Mouse (Mus musculus) adrenal gland, postnatal 25 days (tissue): Measurements from ENCODE around the gene Card10. TPM values are rescaled to one million over a fixed set of nuclear protein-coding genes. Genes with fewer than 3 reads are reported as not detected.
A peak's percentile ranks its signal among the peaks of the same experiment; 100 is the strongest.

Experiments
- DNase-seq: peaks from one replicate; pipeline ENCODE4 v3.0.0; 2021; ENCODE audit warnings: mixed read lengths
- total RNA-seq: library from RNA; stranded (reverse); gene quantifications from 2 replicates; pipeline ENCODE4 v1.2.3, GENCODE M21; 2021

Gene Card10
- total RNA-seq, 1 experiment from 2014 or later: 7.0 TPM

DNA sequence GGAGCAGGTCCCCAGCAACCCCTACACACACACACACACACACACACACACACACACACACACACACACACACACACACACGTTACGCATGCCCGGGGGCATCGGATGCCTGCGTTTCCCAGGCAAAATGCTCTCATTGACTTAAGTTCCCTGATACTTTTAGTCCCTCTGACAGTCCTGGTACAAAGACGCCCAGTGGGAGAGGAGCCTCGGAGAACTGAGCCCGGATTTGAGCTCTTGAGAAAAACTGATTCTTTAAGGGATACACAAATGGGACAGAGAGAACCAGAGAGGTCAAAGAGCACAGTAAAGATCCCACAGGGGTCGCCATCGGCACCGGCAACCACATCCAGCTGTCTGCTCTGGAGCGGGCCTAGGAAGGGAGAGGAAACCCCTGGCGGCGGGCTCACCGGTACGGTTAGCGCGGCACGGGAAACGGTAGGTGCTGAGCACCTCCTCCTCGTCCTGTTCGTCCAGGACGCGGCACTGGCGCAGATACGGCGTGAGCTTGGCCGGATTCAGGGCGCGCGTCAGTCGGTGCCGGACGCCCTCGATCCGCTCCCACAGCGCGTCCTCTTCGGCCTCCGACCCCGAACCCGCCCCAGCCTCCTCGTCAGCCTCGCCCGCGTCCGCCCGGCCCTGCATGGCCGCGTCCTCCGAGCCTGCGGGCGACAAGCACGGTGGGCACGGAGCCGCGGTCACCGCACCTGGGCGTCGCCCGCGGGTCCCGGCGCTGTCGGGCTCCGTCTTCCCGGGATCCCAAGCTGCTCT, 686 bp downstream of the Card10 start:
- peak; percentile 33 for DNase-seq

DNA sequence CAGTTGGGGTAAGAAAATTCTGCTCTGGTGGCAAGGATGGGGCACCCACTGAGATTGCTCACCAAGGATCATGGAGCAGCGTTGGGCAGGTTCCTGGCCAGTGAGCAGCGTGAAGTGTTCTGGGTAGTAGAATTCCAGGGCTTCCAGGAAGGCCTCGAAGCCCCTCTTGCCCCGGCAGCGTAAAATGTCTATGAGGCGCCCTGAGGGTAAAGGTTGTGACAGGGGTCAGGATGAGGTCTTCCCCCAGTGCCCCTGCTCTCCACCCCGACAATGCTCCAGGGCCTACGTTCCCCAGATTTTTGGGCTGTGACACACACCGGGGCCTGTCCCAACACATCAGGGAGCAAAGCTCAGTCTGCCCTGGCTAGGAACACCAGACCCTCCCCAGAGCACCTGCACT, 1.3 kb downstream of the Card10 start:
- DNase-seq: no peak

DNA sequence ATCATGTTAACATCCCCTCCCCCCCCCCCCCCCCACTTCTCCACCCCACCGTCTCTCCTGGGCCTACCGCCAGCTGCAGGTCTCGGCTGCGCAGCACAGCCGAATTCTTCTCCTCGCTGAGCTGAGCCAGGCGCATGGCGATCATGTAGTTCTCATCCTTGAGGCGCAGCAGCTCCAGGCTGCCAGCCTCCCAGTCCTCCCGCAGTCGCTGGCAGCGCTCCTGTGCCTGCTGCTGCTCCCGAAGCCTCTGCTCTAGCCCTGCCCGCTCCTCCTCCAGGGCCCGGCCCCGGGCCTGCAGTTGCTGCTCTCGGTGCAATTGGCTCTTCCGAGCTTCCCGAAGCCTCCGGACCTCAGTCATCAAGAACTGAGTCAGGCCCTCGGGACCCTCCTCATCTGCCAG, 3.8 kb downstream of the Card10 start:
- DNase-seq: no peak

DNA sequence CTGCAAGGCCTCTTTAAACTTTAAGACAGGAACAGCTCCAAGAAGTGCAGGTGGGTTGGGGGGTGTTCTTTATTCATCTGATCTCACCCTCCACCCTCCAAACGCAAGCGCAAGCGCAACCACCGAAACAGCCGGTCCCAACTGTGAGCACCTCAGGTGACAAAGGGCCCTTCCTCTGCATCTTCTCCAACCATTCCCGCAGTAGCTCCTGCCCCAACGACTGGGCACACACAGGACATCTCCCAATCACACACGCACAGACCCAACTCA, 5.8 kb downstream of the Card10 start:
- no peak for DNase-seq

DNA sequence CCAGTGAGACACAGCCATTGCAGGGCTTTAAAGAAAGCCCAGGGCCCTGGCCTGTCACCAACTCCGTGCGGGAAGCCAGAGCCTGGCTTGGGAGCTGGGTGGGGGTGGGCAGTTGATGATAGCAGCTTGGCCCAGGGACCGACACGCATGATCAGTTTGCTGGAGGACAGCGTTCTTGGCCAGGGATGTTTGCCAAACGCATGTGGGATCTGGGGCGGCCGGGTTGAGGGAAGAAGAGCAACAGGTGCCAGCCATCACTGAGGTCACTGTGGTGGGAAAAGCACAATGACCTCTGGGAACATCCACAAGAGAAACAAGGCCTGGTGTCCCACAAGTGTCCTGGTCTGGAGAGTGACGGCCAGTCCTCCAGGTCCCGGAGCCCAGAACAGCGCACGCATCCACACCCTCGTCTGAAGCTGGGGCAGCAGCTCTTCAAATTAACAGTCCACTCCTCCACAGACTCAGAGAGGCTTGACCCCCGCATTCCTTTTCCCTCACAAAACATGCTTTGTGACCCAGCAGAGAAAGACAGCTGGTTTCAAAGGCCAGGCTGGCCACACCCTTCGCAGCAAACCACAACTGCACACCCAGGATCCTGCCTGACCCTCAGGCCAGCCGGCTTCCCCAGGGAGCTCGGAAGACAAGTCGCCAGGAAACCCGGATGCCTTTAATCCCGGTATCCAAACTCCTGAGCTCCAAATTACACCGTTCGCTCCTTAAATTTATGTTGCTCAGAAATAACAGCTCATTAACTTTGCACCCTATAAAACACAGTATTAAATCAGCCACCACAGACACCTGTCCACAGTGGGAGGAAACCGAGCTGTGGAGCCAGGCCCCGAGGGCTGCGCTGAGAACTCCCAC, 6.4 kb downstream of the Card10 start:
- no peak for DNase-seq

DNA sequence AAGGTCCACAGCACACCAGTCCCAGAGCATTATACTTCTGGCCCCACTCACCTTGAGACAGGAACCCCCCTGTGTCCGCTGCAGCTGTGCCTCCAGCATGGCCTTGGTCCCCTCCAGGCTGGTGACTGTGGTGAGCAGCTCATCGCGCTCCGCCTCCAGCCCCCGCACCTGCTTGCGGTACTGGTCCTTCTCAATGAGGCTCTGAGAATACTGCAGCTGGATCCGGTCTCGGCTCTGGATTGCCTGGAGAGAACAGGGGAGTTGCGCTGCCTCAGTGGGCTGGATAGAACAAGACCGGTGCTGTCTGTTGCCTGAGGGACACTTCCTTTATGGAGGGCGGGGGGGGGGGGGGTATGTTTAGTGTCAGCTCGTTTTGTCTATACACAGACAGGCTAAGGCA, 11.9 kb downstream of the Card10 start:
- no peak for DNase-seq

DNA sequence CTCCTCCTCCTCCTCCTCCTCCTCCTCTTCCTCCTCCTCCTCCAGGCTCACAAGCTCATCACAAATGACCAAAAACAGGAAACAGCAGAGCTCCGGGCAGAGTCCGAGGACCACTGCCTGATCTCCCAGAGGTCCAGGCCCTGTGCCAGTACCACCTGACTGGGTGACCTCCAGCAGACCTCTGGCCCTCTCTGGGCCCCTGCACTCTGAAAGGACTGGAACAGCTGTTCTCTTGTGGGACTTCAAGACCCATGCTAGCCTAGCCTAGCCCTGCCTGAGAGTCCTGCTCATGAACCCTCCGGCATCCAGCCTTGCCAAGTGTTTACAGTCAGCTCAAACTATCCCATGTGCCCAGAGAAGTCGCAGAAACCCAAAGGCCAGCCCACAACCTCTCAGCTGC, 12.4 kb downstream of the Card10 start:
- peak; percentile 53 for DNase-seq

DNA sequence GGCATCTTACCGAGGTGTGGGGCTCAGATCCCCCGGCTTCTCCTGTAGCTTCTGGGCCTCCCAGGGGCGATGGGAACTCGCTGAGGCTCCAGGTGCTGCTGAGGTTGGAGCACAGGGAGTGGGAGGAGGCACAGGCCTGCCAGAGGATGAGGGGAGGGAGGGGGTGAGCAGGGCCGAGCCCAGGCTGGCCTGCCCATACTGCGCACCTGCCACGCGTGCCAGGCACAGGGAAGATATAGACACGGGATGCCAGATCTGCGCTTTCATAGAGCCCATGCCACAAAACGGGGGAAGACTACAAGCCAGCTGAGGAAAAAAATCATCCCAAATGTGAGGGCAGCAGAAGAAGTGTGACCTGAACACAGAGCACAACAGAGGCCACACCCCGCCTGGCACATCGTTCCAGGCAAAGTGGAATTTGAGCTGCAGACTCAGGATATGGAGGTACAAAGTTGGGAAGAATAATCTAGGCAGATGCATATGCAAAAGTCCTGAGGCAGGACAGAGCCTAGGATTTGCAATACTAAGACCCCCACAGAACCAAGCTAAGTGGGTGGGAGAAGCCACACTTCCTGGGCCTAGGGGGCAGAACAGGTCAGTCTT, 13.0 kb downstream of the Card10 start:
- no peak for DNase-seq

DNA sequence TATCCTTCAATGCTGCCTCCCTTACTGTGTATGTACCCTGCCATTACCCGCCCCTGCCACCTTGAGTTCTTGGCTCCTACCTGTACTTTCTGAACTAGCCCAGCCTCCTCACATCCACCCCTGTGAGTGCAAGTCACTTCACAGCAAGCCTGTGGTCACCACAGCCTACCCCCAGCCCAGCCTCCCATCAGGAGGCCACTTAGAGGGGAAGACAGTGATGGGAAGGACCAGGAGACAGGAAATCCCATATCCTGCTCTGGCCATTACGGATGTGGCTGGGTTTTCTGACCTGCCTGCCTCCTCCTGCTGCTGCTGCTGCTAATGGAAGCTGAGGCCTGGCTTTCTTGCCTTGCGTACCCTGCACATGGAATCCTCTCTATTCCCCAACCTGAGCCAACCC, 14.8 kb downstream of the Card10 start:
- no peak for DNase-seq

DNA sequence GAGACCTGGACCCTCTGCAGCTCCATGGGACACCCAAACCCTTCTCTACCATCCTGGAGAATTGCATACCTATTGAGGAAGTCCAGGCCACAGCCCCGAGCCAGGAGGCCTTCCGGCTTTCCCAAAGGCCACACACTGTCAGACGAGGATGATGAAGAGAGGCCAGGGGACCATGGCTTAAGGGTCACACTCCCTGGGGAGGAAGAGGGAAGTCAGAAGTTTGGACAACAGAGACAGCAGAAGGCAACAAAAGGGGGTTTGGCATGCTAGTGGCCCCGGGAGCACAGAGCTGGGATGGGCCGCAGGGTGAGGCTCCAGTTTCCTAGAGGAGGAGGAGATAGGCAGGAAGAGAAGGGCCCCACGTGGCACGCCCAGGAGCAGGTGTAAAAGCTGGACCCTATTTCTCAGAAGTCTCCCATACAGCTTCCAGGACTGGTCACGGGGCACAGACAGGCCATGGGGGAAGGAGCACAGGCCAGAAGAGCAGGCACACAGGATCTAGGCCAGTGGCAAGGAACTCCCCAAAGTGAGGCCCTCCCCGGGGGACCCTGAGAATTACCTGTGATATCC, 15.5 kb downstream of the Card10 start:
- no peak for DNase-seq

DNA sequence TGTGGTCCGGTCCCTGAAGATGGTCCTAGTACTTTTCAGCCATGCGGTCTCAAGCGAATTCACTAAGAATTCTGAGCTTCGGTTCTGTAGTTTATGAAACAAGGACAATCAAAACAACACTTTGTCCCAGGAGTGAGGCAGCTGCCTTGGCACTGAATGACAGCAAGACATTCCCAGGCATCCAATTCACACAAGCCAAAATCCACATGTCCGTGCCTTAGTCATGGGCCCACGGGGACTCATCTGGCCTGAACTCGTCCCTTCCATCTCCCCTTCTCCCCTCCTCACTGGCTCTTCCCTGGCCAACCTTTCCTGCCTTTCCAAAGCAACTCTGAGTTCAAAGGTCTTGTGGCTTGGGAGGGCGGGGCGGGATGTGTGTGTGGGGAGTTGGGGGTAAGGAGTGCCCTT, 16.4 kb downstream of the Card10 start:
- DNase-seq: no peak

DNA sequence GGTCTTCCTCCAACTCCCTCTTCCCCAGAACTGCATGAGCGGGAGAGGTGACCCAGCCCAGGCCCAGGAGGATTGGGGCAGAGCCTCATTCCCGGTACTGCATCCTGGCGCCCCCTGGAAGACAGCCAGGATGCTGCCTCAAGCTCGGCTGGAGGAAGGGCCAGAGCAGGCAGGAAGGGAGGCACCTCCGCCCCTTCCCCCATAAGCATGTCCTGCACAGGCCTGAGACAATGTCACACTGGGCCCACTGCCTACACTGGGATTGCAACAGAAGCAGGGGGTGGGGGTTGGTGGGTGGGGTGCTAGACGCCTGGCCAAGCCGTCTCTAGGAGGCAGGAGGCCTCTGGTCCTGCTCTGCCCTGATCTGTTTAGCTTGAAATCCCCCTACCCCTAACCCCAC, 16.9 kb downstream of the Card10 start:
- DNase-seq: peak; percentile 54

DNA sequence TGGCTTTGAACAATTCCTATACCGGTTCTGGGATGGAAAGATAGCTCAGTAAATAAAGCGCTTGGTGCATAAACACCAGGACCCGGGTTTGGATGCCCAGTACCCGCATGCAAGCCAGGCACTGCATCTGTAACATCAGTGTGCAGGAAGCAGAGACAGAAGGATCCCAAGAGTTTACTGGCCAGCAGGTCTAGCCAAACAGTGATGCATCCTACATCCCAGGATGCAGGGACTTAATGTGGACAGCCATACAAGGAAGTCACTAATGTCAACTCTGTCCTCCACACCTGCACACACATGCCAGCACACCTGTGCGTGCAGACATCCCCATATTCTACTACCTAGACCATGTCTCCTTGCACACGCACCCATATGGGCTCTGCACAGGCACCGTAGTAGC, 17.6 kb downstream of the Card10 start:
- no peak for DNase-seq

DNA sequence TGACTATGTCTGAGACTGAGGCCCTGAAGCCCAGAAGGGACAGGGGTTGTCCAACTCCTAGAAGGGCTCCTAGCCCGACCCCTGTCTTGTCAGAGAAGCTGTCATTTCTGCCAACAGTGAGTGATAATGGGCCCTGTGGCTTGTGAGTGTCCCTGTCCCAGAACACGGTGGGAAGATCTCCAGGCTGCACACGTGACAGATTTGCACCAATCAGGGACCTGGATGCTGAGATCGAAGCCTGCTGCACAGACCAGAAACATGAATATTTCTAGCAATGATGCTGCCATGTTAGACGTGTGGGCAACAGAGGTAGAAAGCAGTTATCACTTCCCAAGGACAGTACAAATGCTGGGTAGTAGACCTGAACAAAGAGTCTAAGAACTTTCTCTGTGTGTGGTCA, 18.3 kb downstream of the Card10 start:
- DNase-seq: no peak

DNA sequence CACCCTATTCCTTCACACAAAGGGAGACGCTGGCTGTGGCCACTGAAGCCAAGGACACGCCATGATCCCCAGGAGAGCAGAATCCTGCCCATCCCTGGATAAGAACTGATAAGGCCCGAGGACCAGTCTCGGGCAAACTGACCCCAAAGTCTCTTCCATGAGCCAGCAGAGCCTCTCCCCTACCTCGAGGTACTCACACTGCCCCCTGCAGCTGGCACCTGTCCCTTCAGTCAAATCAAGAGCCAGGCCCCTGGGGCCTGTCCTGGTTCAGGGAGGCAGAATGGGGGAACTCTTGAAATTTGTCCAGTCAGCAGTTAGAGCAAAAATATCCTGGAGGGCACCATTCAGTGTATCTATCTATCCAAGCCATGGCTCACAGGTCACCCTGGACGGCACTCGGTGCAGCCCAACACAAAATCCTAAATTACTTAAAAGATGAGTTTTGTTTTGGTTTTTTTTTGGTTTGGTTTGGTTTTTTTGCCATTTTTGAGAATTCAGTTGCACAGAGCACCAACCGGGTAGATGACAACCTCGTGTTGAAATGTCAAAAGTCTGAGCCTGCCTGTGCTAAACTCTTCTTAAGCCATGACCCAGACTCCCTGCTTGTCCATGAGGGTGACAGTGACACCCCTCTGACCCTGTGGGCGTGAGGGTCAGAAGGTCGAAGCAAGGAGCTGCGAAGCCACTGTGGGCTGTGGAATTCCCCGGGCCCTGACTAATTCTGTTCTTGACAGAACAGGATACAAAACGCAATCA, 20.3 kb downstream of the Card10 start:
- DNase-seq: no peak

DNA sequence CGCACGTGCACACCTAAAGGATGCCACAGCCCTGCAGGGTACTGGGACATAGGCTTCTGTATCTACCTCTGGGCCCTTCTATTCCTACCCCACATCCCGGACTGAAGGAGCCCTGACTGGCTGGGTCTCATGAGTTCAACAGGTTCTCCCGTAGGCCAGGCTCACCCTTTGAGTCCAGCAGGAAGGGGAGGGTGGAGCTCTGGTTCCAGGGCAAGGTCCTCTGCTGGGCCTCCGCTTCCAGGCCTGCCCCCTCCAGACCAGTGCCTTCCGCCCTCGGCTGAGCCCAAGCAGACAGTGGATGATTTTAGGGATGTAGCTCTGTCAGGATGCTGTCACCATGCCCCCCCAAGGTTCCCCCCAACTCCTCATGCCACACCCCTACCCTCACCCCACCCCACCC, 21.9 kb downstream of the Card10 start:
- no peak for DNase-seq

DNA sequence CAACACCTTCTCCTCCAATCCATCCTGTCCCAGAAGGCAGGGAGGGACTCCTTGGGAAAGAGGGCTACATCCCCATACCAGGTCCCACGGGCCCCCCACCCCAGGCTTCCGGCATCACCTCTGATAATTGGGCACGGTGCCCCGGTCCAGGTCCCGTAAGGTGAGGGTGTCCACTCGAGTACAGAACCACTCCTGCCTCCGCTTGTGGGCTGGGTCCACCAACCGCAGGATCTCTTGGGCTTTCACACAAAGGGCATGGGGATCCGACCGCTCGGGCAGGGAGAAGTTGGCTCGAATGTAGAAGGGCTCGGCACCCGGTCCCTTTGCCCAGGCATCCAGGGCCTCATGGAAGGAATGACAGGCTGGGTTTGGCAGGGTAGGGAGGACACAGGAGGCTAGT, 22.5 kb downstream of the Card10 start:
- no peak for DNase-seq

DNA sequence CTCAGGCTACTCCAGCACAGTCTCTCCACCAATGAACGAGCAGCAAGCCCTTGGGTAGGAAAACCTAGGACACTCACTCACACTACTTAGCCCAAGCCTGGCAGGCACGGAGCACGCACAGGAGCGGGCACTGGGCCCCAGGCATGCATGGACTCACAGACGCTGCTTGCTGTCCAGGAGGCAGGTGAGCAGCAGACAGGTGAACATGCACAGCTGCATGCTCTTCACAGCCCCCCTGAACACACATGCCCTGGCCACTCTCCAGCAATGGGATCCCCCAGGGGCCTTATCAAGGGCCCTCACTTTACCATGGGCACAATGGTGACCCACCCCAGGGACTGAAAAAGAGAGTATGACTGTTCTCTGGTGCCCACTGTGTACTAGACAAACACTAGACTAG, 23.2 kb downstream of the Card10 start:
- DNase-seq: no peak

DNA sequence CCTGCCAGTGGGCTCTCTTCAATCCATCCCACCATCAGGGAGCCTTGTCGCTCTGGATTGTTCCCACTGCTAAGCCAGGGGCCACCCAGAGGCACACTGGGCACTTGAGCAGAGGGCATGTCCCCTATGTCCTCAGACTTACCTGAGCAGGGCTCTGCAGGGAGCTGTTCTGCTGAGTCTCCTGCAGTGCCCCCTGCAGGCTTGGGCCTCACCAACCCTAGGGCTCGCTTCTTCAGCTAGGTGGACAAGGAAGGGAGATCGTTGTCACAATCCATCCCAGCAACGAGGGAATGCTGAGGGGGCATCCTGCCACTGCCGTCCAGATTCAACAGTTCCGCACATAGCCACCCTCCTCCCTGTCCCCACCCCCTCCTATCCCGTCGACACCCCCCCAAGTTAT, 23.6 kb downstream of the Card10 start:
- DNase-seq: no peak

DNA sequence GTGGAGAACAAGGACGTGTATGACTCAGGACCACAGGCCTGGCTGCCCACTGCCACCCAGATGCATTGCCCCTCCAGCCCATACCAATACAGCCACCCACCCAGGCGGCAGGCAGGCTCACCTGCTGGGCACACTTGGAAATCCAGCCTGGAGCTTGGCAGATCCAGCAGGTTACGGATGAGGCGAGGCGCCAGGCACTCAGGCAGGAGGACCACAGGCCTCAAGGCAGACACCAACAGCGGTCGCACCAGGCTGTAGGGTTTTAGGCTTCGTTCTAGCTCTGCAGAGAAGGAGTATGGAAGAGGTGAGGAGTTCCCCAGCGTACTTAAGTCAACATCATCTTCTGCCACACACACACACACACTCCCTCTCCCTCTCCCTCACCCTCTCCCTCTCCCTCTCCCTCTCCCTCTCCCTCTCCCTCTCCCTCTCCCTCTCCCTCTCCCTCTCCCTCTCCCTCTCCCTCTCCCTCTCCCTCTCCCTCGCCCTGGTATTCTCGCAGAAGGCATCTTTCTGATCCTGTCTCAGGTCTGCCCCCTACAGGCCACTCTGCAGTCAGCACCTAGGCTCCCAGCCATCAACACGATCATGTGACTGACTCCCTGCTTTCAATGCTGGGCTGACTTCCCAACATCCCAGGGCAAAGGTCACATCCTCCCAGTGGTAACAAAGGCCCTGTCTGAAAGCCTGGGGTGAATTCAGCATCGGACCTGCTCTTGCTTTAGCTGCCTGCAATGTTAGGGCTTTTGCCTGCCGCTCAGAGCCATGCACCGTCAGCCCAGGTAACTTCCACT, 24.6 kb downstream of the Card10 start:
- DNase-seq: peak; percentile 87

DNA sequence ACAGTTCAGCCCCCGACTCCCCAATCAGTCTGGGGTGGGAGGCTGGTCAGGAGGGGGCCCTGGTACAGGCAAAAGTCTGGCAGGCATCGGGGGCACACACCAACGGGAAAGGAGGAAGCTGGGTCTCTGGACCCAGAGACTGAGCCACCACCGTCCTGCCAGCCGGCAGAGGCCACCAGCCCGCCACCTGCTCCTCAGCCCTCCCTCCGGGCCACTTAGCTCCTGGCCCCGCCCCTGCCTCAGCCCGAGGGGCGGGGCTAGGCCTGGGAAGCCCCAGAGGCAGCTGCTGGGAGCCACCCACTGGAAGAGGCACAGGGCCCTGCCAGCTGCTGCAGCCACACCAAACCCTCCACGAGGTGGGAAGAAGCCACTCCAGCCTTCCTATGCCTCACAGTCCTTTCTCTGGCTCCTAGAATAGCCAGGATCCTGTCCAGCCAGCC, 29.5 kb downstream of the Card10 start, which contains the start of gene Mfng:
Gene Mfng, minus strand, starts transcription at position 186 of the 440 bp plus-strand sequence.
- peak; percentile 73 for DNase-seq
